Mouse (Mus musculus) brain, embryonic 14.5 days (tissue): Measurements from ENCODE around the gene Pnrc1.

Experiments
- CTCF ChIP-seq: fragments of 200-500 bp; IDR thresholded peaks from 2 replicates; pipeline ENCODE4 v1.5.1; 2012; ENCODE audit warnings: inconsistent platforms, mild to moderate bottlenecking, moderate library complexity, borderline replicate concordance; ENCODE audit not compliant: insufficient read depth, insufficient read length; ENCODE audit errors: extremely low read depth
- POLR2A ChIP-seq: fragments of 200-500 bp; IDR thresholded peaks from 2 replicates; pipeline ENCODE4 v1.6.1; 2012; ENCODE audit warnings: mild to moderate bottlenecking, inconsistent platforms, borderline replicate concordance; ENCODE audit not compliant: poor library complexity, insufficient read depth, insufficient read length, severe bottlenecking; ENCODE audit errors: extremely low read depth

DNA sequence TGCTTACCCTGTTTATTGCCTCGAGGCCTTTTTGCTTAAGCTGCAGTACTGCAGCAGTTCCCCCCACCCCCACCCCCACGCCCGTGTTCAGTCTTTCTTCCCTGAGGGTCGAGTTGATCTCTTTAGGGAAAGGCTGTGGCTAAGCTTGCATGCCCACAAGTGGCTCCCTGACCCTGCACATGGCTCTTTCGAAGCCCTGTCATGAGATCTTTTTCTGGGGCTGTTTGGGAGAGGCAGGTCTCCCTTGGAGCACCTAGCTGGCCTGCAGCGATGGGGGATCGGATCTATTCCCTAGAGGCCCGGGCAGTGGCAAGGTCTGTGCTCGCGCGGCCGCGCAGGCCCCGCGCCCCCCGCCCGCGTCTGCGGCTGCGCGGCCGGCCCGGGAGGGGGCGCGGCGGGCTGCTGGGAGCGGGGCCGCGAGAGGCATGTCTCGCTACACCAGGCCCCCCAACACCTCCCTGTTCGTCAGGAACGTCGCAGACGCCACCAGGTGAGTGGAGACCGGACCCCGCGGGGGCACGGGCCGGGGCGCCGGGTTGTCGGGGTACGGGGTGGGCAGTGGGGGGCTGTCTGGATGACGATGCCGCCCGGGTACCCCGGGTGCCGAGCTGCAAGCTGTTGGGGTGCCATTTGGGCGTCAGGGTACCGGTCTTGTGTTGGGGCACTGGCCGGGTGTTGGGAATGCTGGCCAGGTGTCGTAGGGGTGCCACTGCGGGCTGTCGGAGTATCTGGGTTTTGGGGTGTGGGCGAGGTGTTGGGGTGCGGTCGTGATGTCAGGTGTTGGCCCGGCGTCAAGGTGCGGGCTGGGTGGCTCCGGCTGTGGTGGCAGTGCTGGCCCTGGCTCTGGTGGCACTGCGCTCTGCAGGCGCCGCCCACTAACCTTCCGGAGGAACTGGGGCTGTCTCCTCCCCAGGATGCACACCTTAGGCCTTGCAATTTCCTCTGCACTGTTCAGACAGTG, 80.8 kb downstream of the Pnrc1 start, which contains the start of gene Srsf12:
- TF ChIP-seq CTCF = no peak
- TF ChIP-seq POLR2A = peak; percentile 34; the same call in 1 of the 2 replicates
